Mouse (Mus musculus) hindbrain, embryonic 11.5 days (tissue): ENCODE results near the gene Gm10322. TPM values are rescaled to one million over a fixed set of nuclear protein-coding genes. Genes with fewer than 3 reads are reported as not detected.

Source experiments
- ATAC-seq: fragments of 200-750 bp; cut with Nextera tagmentation; 2 replicates; pipeline ENCODE4 v1.8.0; 2017; ENCODE audit warnings: mild to moderate bottlenecking, moderate TSS enrichment, moderate library complexity; ENCODE audit not compliant: low FRiP score
- DNase-seq: peaks from one replicate; pipeline ENCODE4 v3.0.0-alpha.2; 2015; ENCODE audit warnings: low spot score
- H3K27ac ChIP-seq: fragments of 300-500 bp; sonication (generic); 2 replicates; pipeline ENCODE4 v1.5.1; 2014; ENCODE audit warnings: mild to moderate bottlenecking, low read depth, low read length
- H3K27me3 ChIP-seq: fragments of 300-500 bp; sonication (generic); 2 replicates; pipeline ENCODE4 v1.6.1; 2014; ENCODE audit warnings: mild to moderate bottlenecking, low read length, moderate library complexity, mixed read lengths; ENCODE audit not compliant: control insufficient read depth, insufficient read depth
- H3K36me3 ChIP-seq: fragments of 300-500 bp; sonication (generic); 2 replicates; pipeline ENCODE4 v1.6.1; 2014; ENCODE audit warnings: mild to moderate bottlenecking, low read length, moderate library complexity, mixed read lengths; ENCODE audit not compliant: control insufficient read depth, insufficient read depth
- H3K4me1 ChIP-seq: fragments of 300-500 bp; sonication (generic); replicated peaks from 2 replicates; pipeline ENCODE4 v1.6.1; 2014; ENCODE audit warnings: low read length, mixed read lengths; ENCODE audit not compliant: control insufficient read depth, insufficient read depth
- H3K4me2 ChIP-seq: fragments of 300-500 bp; sonication (generic); replicated peaks from 2 replicates; pipeline ENCODE4 v1.6.1; 2014; ENCODE audit warnings: mild to moderate bottlenecking, low read depth, low read length
- H3K4me3 ChIP-seq: fragments of 300-500 bp; sonication (generic); 2 replicates; pipeline ENCODE4 v1.5.1; 2014; ENCODE audit warnings: low read depth, low read length
- H3K9ac ChIP-seq: fragments of 300-500 bp; sonication (generic); 2 replicates; pipeline ENCODE4 v1.6.1; 2014; ENCODE audit warnings: low read depth, low read length
- H3K9me3 ChIP-seq: fragments of 300-500 bp; sonication (generic); 2 replicates; pipeline ENCODE4 v1.6.1; 2016; ENCODE audit warnings: low read length; ENCODE audit not compliant: control insufficient read depth
- WGBS: fragments of 180-500 bp; shearing (Covaris S2); extraction: QIAGEN DNeasy Blood & Tissue Kit; methylation state at CpG from one replicate; pipeline ENCODE4 v1.1.7; 2014; 5-methylcytosine and 5-hydroxymethylcytosine counted together
- polyA plus RNA-seq: library from polyadenylated mRNA; unstranded; fragments of >200 nt; fragmentation: Nextera tagmentation; extraction: Ambion mirVana; gene quantifications from 2 replicates; pipeline ENCODE4 v1.2.1, GENCODE M21; 2014

The Gm10322 gene
- polyA plus RNA-seq, 1 experiment from 2014 or later: not detected

DNA sequence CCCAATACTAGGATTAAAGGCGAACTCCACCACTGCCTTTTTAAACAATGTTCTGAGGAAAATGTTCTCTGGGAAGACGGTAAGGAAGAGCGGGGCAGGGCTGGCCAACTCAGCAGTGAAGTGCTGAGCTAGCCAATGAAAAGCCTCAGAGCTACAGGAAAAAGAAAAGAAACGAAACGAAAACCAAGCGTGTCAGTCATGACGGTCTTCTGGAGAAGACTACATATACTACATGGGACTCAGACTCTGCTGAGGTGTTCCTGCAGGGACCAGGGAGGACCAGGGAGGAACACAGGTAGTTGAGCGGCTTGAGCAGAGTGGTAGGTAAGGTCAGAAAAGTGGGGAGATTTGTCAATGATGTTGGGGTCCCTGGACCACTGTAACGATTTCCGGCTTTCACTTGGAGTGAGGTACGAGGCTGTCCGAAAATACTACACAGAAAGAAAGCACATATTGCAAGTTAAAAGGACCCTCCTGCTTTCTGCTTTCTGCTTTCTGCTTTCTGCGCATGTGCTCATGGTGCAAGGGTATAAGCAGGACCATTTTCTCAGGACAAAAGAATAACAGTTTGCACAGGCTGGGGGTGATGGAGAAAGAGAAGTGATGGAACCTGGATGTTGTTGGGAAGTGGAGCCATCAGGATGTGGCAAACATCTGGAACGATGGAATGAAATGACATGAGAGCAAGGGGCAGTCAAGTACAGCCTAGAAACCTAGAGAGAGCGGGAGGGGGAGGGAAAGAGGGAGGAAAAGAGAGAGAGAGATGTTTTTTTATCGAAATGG, 21.1 kb downstream of the Gm10322 start:
- no peak for ATAC-seq
- 82% methylated on average over 16 of the region's 16 CpGs for WGBS

GRCm38 (mm10) chr10:59637596-59638124, 21.8 kb downstream of the Gm10322 start:
- Histone ChIP-seq H3K4me3 (no peak overlapping the region), H3K4me2 (no peak overlapping the region), H3K36me3 (no peaks in the 10 kb centered on the region), H3K27me3 (no peaks in the 10 kb centered on the region), H3K4me1 (no peaks in the 10 kb centered on the region), H3K27ac (no peak overlapping the region), H3K9me3 (no peaks in the 10 kb centered on the region), H3K9ac (no peak overlapping the region)
- ATAC-seq (no peak), DNase-seq (no peak)
- WGBS: 88% methylated on average over 7 of the region's 7 CpGs

More for the DNA sequence above, 21.1 kb downstream of the Gm10322 start:
- H3K4me1 ChIP-seq: no peaks in the 10 kb centered on the region
- no peak overlapping the region for H3K9ac ChIP-seq
- H3K27ac ChIP-seq: no peak overlapping the region
- H3K4me2 ChIP-seq: no peak overlapping the region
- H3K36me3 ChIP-seq: no peaks in the 10 kb centered on the region
- no peak overlapping the region for H3K4me3 ChIP-seq
- DNase-seq: no peak
- no peaks in the 10 kb centered on the region for H3K9me3 ChIP-seq
- no peaks in the 10 kb centered on the region for H3K27me3 ChIP-seq

GRCm38 (mm10) chr10:59638576-59638975, 22.7 kb downstream of the Gm10322 start:
- no peak overlapping the region for H3K4me2 ChIP-seq
- H3K27me3 ChIP-seq: no peaks in the 10 kb centered on the region
- H3K9ac ChIP-seq: no peak overlapping the region
- DNase-seq: no peak
- no peaks in the 10 kb centered on the region for H3K36me3 ChIP-seq
- H3K9me3 ChIP-seq: no peaks in the 10 kb centered on the region
- no peak overlapping the region for H3K4me3 ChIP-seq
- no peak for ATAC-seq
- H3K4me1 ChIP-seq: no peaks in the 10 kb centered on the region
- 92% methylated on average over 6 of the region's 6 CpGs for WGBS
- H3K27ac ChIP-seq: no peak overlapping the region

DNA sequence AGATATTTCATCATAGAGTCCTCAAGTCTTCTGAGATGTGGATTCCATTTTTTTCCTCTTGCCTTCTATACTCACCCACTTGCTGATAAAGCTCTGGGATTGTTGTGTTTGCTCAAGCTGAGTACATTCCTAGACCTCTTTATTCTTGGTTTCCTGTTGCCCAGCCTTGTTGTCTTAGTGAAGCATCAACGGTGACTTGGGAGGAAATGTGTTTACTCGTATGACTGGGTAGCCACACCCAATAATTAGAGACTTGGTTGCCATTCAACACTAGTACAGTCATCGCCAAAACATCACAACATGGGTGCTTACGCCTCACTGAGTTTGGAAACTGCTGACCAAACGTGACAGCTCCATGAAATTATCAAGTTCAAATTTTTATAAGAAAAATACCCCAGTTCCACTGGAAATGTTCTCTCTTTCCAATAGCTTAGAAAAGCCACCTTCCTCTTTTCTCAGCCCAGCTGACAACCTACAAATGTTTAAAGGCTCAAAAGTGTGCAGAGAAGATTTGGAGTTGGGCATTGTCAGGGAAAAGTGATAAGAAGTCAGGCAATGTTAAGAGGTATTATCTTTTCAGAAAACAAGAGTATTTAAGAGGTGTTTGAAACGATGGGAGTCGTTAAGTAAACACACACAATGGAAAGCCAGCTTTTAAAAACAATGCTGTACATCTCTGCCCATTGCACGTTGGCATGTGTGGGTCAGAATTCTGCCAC, 27.0 kb downstream of the Gm10322 start:
- no peak overlapping the region for H3K27ac ChIP-seq

DNA sequence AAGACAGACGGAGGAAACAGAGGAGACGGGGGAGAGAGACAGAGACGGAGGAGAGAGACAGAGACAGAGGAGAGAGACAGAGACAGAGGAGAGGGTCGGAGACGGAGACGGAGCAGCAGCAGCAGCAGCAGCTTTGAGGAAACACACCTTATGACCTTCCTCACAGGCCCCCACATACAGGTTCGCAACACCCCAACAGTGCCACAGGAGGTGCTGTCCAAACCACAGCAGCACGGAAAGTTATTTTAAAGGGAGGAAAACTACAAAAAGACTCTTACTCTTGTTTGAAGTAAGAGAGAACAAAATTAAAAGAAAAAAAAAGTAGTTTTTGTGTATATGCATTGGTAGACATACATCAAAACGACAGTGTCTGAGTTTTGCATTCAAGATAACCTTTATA, 27.8 kb downstream of the Gm10322 start:
- H3K9ac ChIP-seq: no peak overlapping the region
- WGBS: 89% methylated on average over 9 of the region's 9 CpGs
- H3K36me3 ChIP-seq: no peaks in the 10 kb centered on the region
- no peaks in the 10 kb centered on the region for H3K4me1 ChIP-seq
- no peaks in the 10 kb centered on the region for H3K27me3 ChIP-seq
- H3K27ac ChIP-seq: no peak overlapping the region
- H3K4me3 ChIP-seq: no peak overlapping the region
- H3K4me2 ChIP-seq: no peak overlapping the region
- ATAC-seq: no peak
- H3K9me3 ChIP-seq: no peaks in the 10 kb centered on the region
- no peak for DNase-seq

More for the DNA sequence above, 27.0 kb downstream of the Gm10322 start:
- H3K4me2 ChIP-seq: no peak overlapping the region
- DNase-seq (no peak), ATAC-seq (no peak)
- WGBS: 81% methylated on average over 8 of the region's 8 CpGs
- H3K9ac ChIP-seq: no peak overlapping the region
- H3K4me1 ChIP-seq: no peaks in the 10 kb centered on the region
- no peaks in the 10 kb centered on the region for H3K9me3 ChIP-seq
- no peak overlapping the region for H3K4me3 ChIP-seq
- no peaks in the 10 kb centered on the region for H3K27me3 ChIP-seq
- no peaks in the 10 kb centered on the region for H3K36me3 ChIP-seq

DNA sequence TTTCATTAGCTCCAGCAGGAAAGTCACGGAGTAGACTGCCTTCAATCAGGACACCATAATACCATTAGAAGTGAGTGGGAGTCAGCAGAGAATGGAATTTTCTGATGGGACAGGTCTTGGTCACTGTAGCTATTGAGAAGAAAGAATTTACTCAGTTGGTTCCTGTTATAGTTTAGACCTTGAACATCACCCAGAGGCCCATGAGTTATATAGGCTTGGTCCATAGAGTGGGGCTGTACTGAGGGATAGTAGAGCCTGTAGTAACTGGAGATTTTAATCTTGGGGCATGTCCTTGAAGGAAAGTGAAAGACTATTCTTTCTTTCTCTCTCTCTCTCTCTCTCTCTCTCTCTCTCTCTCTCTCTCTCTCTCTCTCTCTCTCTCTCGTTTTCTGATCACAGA, 28.8 kb downstream of the Gm10322 start:
- Histone ChIP-seq H3K27me3 (no peaks in the 10 kb centered on the region), H3K27ac (no peak overlapping the region), H3K4me1 (no peaks in the 10 kb centered on the region), H3K9me3 (no peaks in the 10 kb centered on the region), H3K9ac (no peak overlapping the region), H3K4me3 (no peak overlapping the region), H3K4me2 (no peak overlapping the region), H3K36me3 (no peaks in the 10 kb centered on the region)
- WGBS: 77% methylated on average over 2 of the region's 2 CpGs
- no peak for ATAC-seq
- DNase-seq: no peak

DNA sequence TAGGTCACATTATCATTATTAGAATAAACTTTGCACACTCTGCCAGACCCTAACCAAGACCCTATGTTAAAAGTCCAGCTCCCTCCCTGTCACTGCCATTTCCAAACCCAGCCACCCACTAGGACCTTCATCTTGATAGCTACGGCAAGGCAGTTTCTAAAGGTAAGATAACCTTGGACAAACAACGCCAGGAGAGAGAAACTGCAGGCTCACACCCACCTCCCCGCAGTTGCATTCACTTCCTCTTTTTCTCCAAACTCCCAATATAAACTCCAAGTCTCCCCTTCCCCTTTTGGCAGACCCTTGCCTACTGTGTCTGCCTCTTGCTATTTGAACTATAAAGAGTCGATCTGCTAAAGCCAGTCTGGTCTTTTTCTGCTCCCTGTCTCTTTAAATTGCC, 29.3 kb downstream of the Gm10322 start:
- Histone ChIP-seq H3K4me2 (no peak overlapping the region), H3K9me3 (no peaks in the 10 kb centered on the region), H3K4me3 (no peak overlapping the region), H3K9ac (no peak overlapping the region), H3K36me3 (no peaks in the 10 kb centered on the region), H3K4me1 (no peaks in the 10 kb centered on the region), H3K27me3 (no peaks in the 10 kb centered on the region), H3K27ac (no peak overlapping the region)
- DNase-seq (no peak), ATAC-seq (no peak)
- 81% methylated on average over 4 of the region's 4 CpGs for WGBS

- H3K4me1 ChIP-seq: no peaks in the 10 kb centered on the region
- H3K27ac ChIP-seq: no peak overlapping the region
- no peak for ATAC-seq
- H3K4me3 ChIP-seq: no peak overlapping the region
- DNase-seq: no peak
- H3K36me3 ChIP-seq: no peaks in the 10 kb centered on the region
- no peak overlapping the region for H3K9ac ChIP-seq
- no peaks in the 10 kb centered on the region for H3K9me3 ChIP-seq
- WGBS: 79% methylated on average over 5 of the region's 5 CpGs
- no peaks in the 10 kb centered on the region for H3K27me3 ChIP-seq
- H3K4me2 ChIP-seq: no peak overlapping the region
These were observed 31.0 kb downstream of the Gm10322 start for GRCm38 (mm10) chr10:59646821-59647378.
